Mouse (Mus musculus) G1E (cell line): ENCODE data around the gene Cbln1.

ENCODE experiments used
- CTCF ChIP-seq: IDR thresholded peaks from 2 replicates; pipeline ENCODE4 v1.5.1; 2012; ENCODE audit warnings: low read depth, low read length, inconsistent platforms, mixed read lengths
- POLR2AphosphoS5 ChIP-seq: IDR thresholded peaks from 2 replicates; pipeline ENCODE4 v1.6.1; 2012; ENCODE audit warnings: low read depth, low read length, inconsistent platforms; ENCODE audit not compliant: insufficient replicate concordance
- TAL1 ChIP-seq: conservative IDR thresholded peaks from 2 replicates; pipeline ENCODE4 v1.6.1; 2012; ENCODE audit warnings: low read depth, low read length, inconsistent platforms, mixed read lengths

GRCm38 (mm10) chr8:87466335-87466734, 6.1 kb downstream of the Cbln1 start:
- TF ChIP-seq CTCF, result no peak
- TF ChIP-seq POLR2AphosphoS5, result no peak
- no peak for TF ChIP-seq TAL1
